Mouse (Mus musculus): Measurements from ENCODE around the gene 1700001F09Rik. TPM values are rescaled to one million over a fixed set of nuclear protein-coding genes. Genes with fewer than 3 reads are reported as not detected.

Gene 1700001F09Rik
- not detected for total RNA-seq (2023)

DNA sequence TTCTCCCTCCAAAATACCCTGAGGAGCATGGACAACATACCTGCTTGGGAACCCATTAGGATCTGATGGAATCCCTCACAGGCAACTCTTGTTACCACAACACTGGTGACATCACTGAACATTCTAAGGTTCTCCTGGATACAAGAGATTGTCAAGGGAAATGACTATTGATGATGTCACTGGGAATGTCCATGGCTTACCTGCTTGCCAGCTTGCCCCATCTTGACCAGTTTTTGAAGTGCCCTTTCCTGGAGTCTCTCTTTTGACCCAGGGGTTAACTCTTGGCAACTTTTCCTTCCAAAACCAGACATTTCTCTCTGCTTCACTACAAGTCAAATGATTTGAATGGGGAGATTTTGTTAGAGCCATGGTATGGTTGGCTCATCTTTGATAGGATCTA, at the start of gene 1700001F09Rik:
1700001F09Rik (minus strand) TSS at position 101 of the 400 bp plus-strand sequence.

GRCm38 (mm10) chr14:43293503-43293902, 54.1 kb downstream of the 1700001F09Rik start, which contains the start of gene Gm8127:
Gene Gm8127 (minus strand): TSS chr14:43293832.

Other genes with a start within 250 kb of the 1700001F09Rik start
- not detected for gene Gm8104, start 247.2 kb downstream of the 1700001F09Rik start, total RNA-seq (2023)
- not detected for gene Gm7233, start 167.9 kb downstream of the 1700001F09Rik start, total RNA-seq (2023)
- gene Gm8122, start 112.5 kb downstream of the 1700001F09Rik start, total RNA-seq (2023), result not detected
- not detected for gene Gm8126, start 89.2 kb downstream of the 1700001F09Rik start, total RNA-seq (2023)
- gene Gm9732, start 72.8 kb downstream of the 1700001F09Rik start, total RNA-seq (2023), result not detected
- gene Gm8127, start 54.0 kb downstream of the 1700001F09Rik start, total RNA-seq (2023), result not detected
- not detected for gene Gm8138, start 68.5 kb upstream of the 1700001F09Rik start, total RNA-seq (2023)
- gene Gm5799, start 195.8 kb upstream of the 1700001F09Rik start, total RNA-seq (2023), result not detected
- gene Gm17654, start 231.3 kb upstream of the 1700001F09Rik start, total RNA-seq (2023), result not detected

All from CD4-positive naive resting alpha-beta T cell, adult 57 days (primary cell).